Mouse (Mus musculus) olfactory bulb, adult 2 months (tissue): Measurements from ENCODE around the gene Tnp2. TPM values are rescaled to one million over a fixed set of nuclear protein-coding genes. Genes with fewer than 3 reads are reported as not detected.

Experiments
- H3K27ac ChIP-seq: fragments of 200-500 bp; 2 replicates; pipeline ENCODE4 v1.5.1; 2012; ENCODE audit warnings: low read depth, low read length; ENCODE audit not compliant: insufficient read depth
- H3K4me1 ChIP-seq: fragments of 200-500 bp; 2 replicates; pipeline ENCODE4 v1.6.1; 2012; ENCODE audit warnings: low read length; ENCODE audit not compliant: control insufficient read depth, insufficient read depth
- H3K4me3 ChIP-seq: fragments of 200-500 bp; 2 replicates; pipeline ENCODE4 v1.5.1; 2012; ENCODE audit warnings: mild to moderate bottlenecking, low read depth, low read length, moderate library complexity; ENCODE audit not compliant: insufficient read depth
- CTCF ChIP-seq: fragments of 200-500 bp; IDR thresholded peaks from 2 replicates; pipeline ENCODE4 v1.5.1; 2012; ENCODE audit warnings: low read depth, mild to moderate bottlenecking, low read length, moderate library complexity; ENCODE audit not compliant: insufficient read depth
- POLR2A ChIP-seq: fragments of 200-500 bp; IDR thresholded peaks from 2 replicates; pipeline ENCODE4 v1.6.1; 2012; ENCODE audit warnings: mild to moderate bottlenecking, low read depth, low read length, moderate library complexity; ENCODE audit not compliant: insufficient read depth
- WGBS: fragments of 180-500 bp; shearing (Covaris S2); methylation state at CpG from one replicate; pipeline ENCODE4 v1.1.7; 2018; 5-methylcytosine and 5-hydroxymethylcytosine counted together
- polyA plus RNA-seq: library from polyadenylated mRNA; stranded (reverse); fragments of >200 nt; gene quantifications from 2 replicates; pipeline ENCODE4 v1.2.4, GENCODE M21; 2012; ENCODE audit warnings: low replicate concordance; ENCODE audit not compliant: missing spikeins, insufficient read depth, insufficient read length

Tnp2 gene
- polyA plus RNA-seq, 1 experiment = not detected

GRCm38 (mm10) chr16:10774726-10775125, 13.7 kb downstream of the Tnp2 start:
- TF ChIP-seq POLR2A = no peak
- TF ChIP-seq CTCF = no peak
- Histone ChIP-seq H3K4me1 (peaks cover 3% of the 10 kb centered on the region), H3K4me3 (no peak overlapping the region), H3K27ac (no peak overlapping the region)
- 86% methylated on average over 4 of the region's 4 CpGs for WGBS

GRCm38 (mm10) chr16:10773543-10773942, 14.9 kb downstream of the Tnp2 start:
- H3K27ac ChIP-seq = no peak overlapping the region
- WGBS = 93% methylated on average over 8 of the region's 8 CpGs
- peaks cover 7% of the 10 kb centered on the region for H3K4me1 ChIP-seq
- no peak for TF ChIP-seq CTCF
- H3K4me3 ChIP-seq = no peak overlapping the region

GRCm38 (mm10) chr16:10771769-10772510, 16.5 kb downstream of the Tnp2 start:
- H3K4me3 ChIP-seq = no peak overlapping the region
- H3K27ac ChIP-seq = no peak overlapping the region
- peaks cover 7% of the 10 kb centered on the region for H3K4me1 ChIP-seq
- WGBS = 87% methylated on average over 19 of the region's 19 CpGs
- TF ChIP-seq CTCF = no peak
- TF ChIP-seq POLR2A = no peak

GRCm38 (mm10) chr16:10770531-10771325, 17.7 kb downstream of the Tnp2 start:
- H3K4me1 ChIP-seq = peaks cover 7% of the 10 kb centered on the region
- H3K27ac ChIP-seq = no peak overlapping the region
- TF ChIP-seq CTCF (no peak), POLR2A (no peak)
- H3K4me3 ChIP-seq = no peak overlapping the region
- WGBS = 60% methylated on average over 4 of the region's 4 CpGs

GRCm38 (mm10) chr16:10769661-10770060, 18.8 kb downstream of the Tnp2 start:
- H3K4me3 ChIP-seq = no peak overlapping the region
- H3K27ac ChIP-seq = no peak overlapping the region
- TF ChIP-seq POLR2A (no peak), CTCF (no peak)
- peaks cover 7% of the 10 kb centered on the region for H3K4me1 ChIP-seq
- WGBS = 49% methylated on average over 2 of the region's 2 CpGs

- TF ChIP-seq POLR2A = no peak
- TF ChIP-seq CTCF = no peak
- 76% methylated on average over 9 of the region's 9 CpGs for WGBS
- no peak overlapping the region for H3K27ac ChIP-seq
- H3K4me3 ChIP-seq = no peak overlapping the region
- H3K4me1 ChIP-seq = peaks cover 7% of the 10 kb centered on the region
Observed at GRCm38 (mm10) chr16:10768821-10769220, 19.6 kb downstream of the Tnp2 start.

GRCm38 (mm10) chr16:10767158-10767557, 21.3 kb downstream of the Tnp2 start:
- 31% methylated on average over 4 of the region's 4 CpGs for WGBS
- H3K4me3 ChIP-seq = no peak overlapping the region
- peaks cover 7% of the 10 kb centered on the region for H3K4me1 ChIP-seq
- no peak for TF ChIP-seq POLR2A
- TF ChIP-seq CTCF = no peak
- H3K27ac ChIP-seq = no peak overlapping the region

- Histone ChIP-seq H3K4me3 (no peak overlapping the region), H3K4me1 (peaks cover 5% of the 10 kb centered on the region; the same call in 1 of the 2 replicates), H3K27ac (no peak overlapping the region)
- no peak for TF ChIP-seq CTCF
- no peak for TF ChIP-seq POLR2A
- 63% methylated on average over 2 of the region's 2 CpGs for WGBS
Observed at GRCm38 (mm10) chr16:10764323-10764722, 24.1 kb downstream of the Tnp2 start.
